Mouse (Mus musculus) gastrocnemius, postnatal 36 days (tissue): Measurements from ENCODE around the gene Psmb5. TPM values are rescaled to one million over a fixed set of nuclear protein-coding genes. Genes with fewer than 3 reads are reported as not detected.
A peak's percentile ranks its signal among the peaks of the same experiment; 100 is the strongest.

ENCODE experiments used
- DNase-seq, 2 experiments: peaks; one replicate each; pipeline ENCODE4 v3.0.0; 2022
- intact Hi-C: fragments of 180-260 bp; cut with DNase I; formaldehyde crosslinking; loops from one replicate; pipeline ENCODE4 v1.15.1; 2025
- long read RNA-seq, 2 experiments: library from polyadenylated mRNA; stranded (forward); transcript quantifications; one replicate each; pipeline ENCODE4 v2.0.0; 2021
- total RNA-seq, 2 experiments: library from RNA; stranded (reverse); gene quantifications; 2 replicates each; pipeline ENCODE4 v1.2.3; 2021

Gene Psmb5
- total RNA-seq = 100 to 1,000 TPM; 167 to 169 TPM
- long read RNA-seq, experiment 1, transcript Psmb5-201 (3 exons, 899 nt) = major isoform, 217 of 246 reads
- long read RNA-seq, experiment 1, partial matches to known transcripts = 11 of 246 reads
- long read RNA-seq, experiment 1, other reads (novel, unspliced or antisense) = 15 of 246 reads
- long read RNA-seq, experiment 2, transcript Psmb5-201 (3 exons, 899 nt) = major isoform, 293 of 317 reads
- long read RNA-seq, experiment 2, partial matches to known transcripts = 22 of 317 reads
- long read RNA-seq, experiment 2, other reads (novel, unspliced or antisense) = 2 of 317 reads

GRCm38 (mm10) chr14:54617897-54618365 lies at the start of gene Psmb5:
Gene Psmb5 (minus strand): TSS chr14:54618022.
- DNase-seq = peak; percentile 79 to 85
- intact Hi-C loops = loop anchor here (1.0 kb wide), 1 partner anchor 11 kb away; no protein-coding TSS in a partner anchor

GRCm38 (mm10) chr14:54664477-54665222 lies 46.8 kb upstream of the Psmb5 start:
- no peak for DNase-seq
- intact Hi-C loops = no loop called here

GRCm38 (mm10) chr14:54660009-54660408 lies 42.2 kb upstream of the Psmb5 start:
- intact Hi-C loops = no loop called here
- DNase-seq = no peak

GRCm38 (mm10) chr14:54653496-54653895 lies 35.7 kb upstream of the Psmb5 start:
- intact Hi-C loops = loop anchor here (5.0 kb wide), 1 partner anchor 34 kb away; the partner anchor contains the start of genes 1700123O20Rik and Acin1
- DNase-seq = peak; percentile 68 to 75

- DNase-seq = no peak
- intact Hi-C loops = loop anchor here (5.0 kb wide), 1 partner anchor 35 kb away; the partner anchor contains the start of genes 1700123O20Rik and Acin1
These were observed 35.0 kb upstream of the Psmb5 start for GRCm38 (mm10) chr14:54652787-54653186.

GRCm38 (mm10) chr14:54651556-54651955 lies 33.7 kb upstream of the Psmb5 start:
- no peak for DNase-seq
- intact Hi-C loops = loop anchor here (2.0 to 5.0 kb wide), 2 partner anchors 36 to 49 kb away; partner anchors contain the start of genes 1700123O20Rik and Acin1

GRCm38 (mm10) chr14:54650621-54651454 lies 33.0 kb upstream of the Psmb5 start:
- peak; percentile 57 to 84 for DNase-seq
- intact Hi-C loops = loop anchor here (2.0 to 5.0 kb wide), 2 partner anchors 36 to 50 kb away; partner anchors contain the start of genes 1700123O20Rik and Acin1

- intact Hi-C loops = loop anchor here (5.0 kb wide), 1 partner anchor 36 kb away; no protein-coding TSS in a partner anchor
These were observed 30.1 kb upstream of the Psmb5 start for GRCm38 (mm10) chr14:54647900-54648299.

GRCm38 (mm10) chr14:54646898-54647636 lies 29.2 kb upstream of the Psmb5 start:
- intact Hi-C loops = loop anchor here (5.0 kb wide), 1 partner anchor 35 kb away; no protein-coding TSS in a partner anchor
- no peak for DNase-seq

More at GRCm38 (mm10) chr14:54647900-54648299, 30.1 kb upstream of the Psmb5 start:
- DNase-seq = no peak

- intact Hi-C loops = loop anchor here (5.0 kb wide), 1 partner anchor 34 kb away; no protein-coding TSS in a partner anchor
- DNase-seq = no peak
These were observed 28.6 kb upstream of the Psmb5 start for GRCm38 (mm10) chr14:54646455-54646854.

- no peak for DNase-seq
- intact Hi-C loops = no loop called here
These were observed 26.5 kb upstream of the Psmb5 start for GRCm38 (mm10) chr14:54644294-54644693.

GRCm38 (mm10) chr14:54643011-54643410 lies 25.2 kb upstream of the Psmb5 start:
- no peak for DNase-seq
- intact Hi-C loops = loop anchor here (2.0 kb wide), 1 partner anchor 60 kb away; no protein-coding TSS in a partner anchor

- intact Hi-C loops = loop anchor here (2.0 kb wide), 1 partner anchor 60 kb away; no protein-coding TSS in a partner anchor
- DNase-seq = no peak
These were observed 24.6 kb upstream of the Psmb5 start for GRCm38 (mm10) chr14:54642224-54642944.

- intact Hi-C loops = loop anchor here (1.0 kb wide), 1 partner anchor 72 kb away; no protein-coding TSS in a partner anchor
- DNase-seq = peak; percentile 75 to 76
These were observed 23.6 kb upstream of the Psmb5 start, which contains the start of gene Cdh24 for GRCm38 (mm10) chr14:54641305-54641969. Gene Cdh24 (minus strand): TSS chr14:54641364.

GRCm38 (mm10) chr14:54640946-54641304 lies 23.1 kb upstream of the Psmb5 start, which contains the start of gene Gm17606:
Gene Gm17606 (plus strand): TSS chr14:54640952.
- no peak for DNase-seq
- intact Hi-C loops = loop anchor here (1.0 kb wide), 1 partner anchor 72 kb away; no protein-coding TSS in a partner anchor

- DNase-seq = no peak
- intact Hi-C loops = no loop called here
These were observed 22.3 kb upstream of the Psmb5 start for GRCm38 (mm10) chr14:54640121-54640520.

GRCm38 (mm10) chr14:54638210-54638609 lies 20.4 kb upstream of the Psmb5 start:
- intact Hi-C loops = no loop called here
- no peak for DNase-seq

- DNase-seq = no peak
- intact Hi-C loops = no loop called here
These were observed 19.1 kb upstream of the Psmb5 start for GRCm38 (mm10) chr14:54636954-54637353.
